Mouse (Mus musculus): ENCODE data around the gene Sbk1.

DNA sequence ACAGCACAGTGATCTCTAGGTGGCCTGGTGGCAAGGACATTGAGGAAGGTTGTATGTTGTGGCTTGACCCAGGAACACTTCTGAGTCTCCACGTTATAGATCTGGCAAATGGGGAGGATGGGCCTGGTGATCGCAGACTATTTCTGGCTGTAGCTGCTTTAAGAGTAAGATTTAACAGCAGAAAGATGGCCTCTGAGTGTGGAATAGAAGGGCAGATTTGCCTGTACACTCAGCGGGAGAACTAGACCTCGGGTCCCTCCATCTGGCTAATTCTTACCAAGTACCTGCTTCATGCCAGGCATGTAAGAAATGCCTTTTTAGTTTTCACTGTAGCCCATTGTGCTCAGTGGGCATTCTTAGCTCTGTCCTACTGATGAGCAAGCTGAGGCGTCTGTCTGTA, 6.4 kb downstream of the Sbk1 start:
- TF ChIP-seq MEF2A (IDR thresholded peaks at IDR 0.05; ENCODE audit: borderline replicate concordance, low read depth, low read length) (no peak), BHLHE40 (IDR thresholded peaks at IDR 0.05; ENCODE audit: low read depth, low read length) (no peak), CTCF (conservative IDR thresholded peaks at IDR 0.05 in 1 of 2, IDR thresholded peaks at IDR 0.05 in 1 of 2; ENCODE audit: low read depth in 2 of 2, low read length in 2 of 2) (no peak), POLR2A (IDR thresholded peaks at IDR 0.05; ENCODE audit: low read depth, low read length) (no peak), MAZ (IDR thresholded peaks at IDR 0.05; ENCODE audit: low read depth, low read length) (no peak), KAT2A (IDR thresholded peaks at IDR 0.05; ENCODE audit: insufficient replicate concordance, low read length) (no peak), PAX5 (IDR thresholded peaks at IDR 0.05; ENCODE audit: low read length) (no peak), EP300 (IDR thresholded peaks at IDR 0.05; ENCODE audit: low read length) (no peak)

Data from CH12.LX (cell line).